Mouse (Mus musculus): Measurements from ENCODE around the gene Gm45337. TPM values are rescaled to one million over a fixed set of nuclear protein-coding genes. Genes with fewer than 3 reads are reported as not detected.
A peak's percentile ranks its signal among the peaks of the same experiment; 100 is the strongest.
"Not testable (repeated sequence)": the region's sequence is repeated elsewhere in the genome, so short reads cannot be mapped to it uniquely, and the experiment has no call there.

Gm45337 gene
- polyA plus RNA-seq (2016; fragmentation: Nextera tagmentation; extraction: Ambion mirVana) = not detected in 2 replicates

DNA sequence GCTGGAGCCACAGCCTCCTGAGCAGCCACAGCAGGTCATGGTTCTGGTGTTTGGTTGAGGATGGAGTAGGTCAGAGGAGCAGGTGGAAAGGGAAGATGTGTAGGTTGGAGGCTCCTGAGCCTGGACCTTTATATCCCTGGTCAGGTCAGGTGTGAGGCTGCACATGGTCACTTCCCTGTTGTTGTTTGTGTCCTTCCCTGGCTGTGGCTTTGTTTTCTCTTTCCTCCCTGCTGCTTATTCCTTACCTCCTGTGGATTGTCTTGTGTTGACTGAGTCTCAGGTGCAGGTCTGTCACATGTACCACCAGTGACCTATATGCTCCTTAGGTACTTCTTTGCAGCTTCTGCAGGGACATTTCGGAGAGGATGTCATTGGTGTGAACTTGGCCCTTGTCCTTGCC is at the start of gene Gm45337:
Gene Gm45337, minus strand, starts transcription at position 101 of the 400 bp plus-strand sequence.
- WGBS = 78% methylated on average over 1 of the region's 1 CpGs
- no peak for DNase-seq (ENCODE audit: low spot score)
- H3K27ac ChIP-seq = no peak within 1 kb of the TSS

GRCm38 (mm10) chr7:142190289-142190688 is 45.9 kb upstream of the Gm45337 start, which contains the start of gene Gm10153:
Gene Gm10153, minus strand, starts transcription at chr7:142190389.
- Histone ChIP-seq H3K4me3 (no peak within 1 kb of the TSS), H3K27ac (no peak within 1 kb of the TSS), H3K9me3 (no peaks in the 10 kb centered on the region), H3K4me1 (replicated peaks) (no peaks in the 10 kb centered on the region), H3K27me3 (ENCODE audit: insufficient read depth, poor library complexity, severe bottlenecking) (no peaks in the 10 kb centered on the region), H3K36me3 (no peaks in the 10 kb centered on the region)
- no peak for DNase-seq (ENCODE audit: low spot score)
- 53% methylated on average over 2 of the region's 2 CpGs for WGBS

More for the DNA sequence above, at the start of gene Gm45337:
- Histone ChIP-seq H3K4me1 (replicated peaks) (no peaks in the 10 kb centered on the region), H3K27me3 (ENCODE audit: insufficient read depth, poor library complexity, severe bottlenecking) (no peaks in the 10 kb centered on the region; the same call in 1 of the 2 replicates), H3K4me3 (no peak within 1 kb of the TSS), H3K9me3 (no peaks in the 10 kb centered on the region), H3K36me3 (no peaks in the 10 kb centered on the region)

- Histone ChIP-seq H3K27me3 (ENCODE audit: insufficient read depth, poor library complexity, severe bottlenecking) (no peaks in the 10 kb centered on the region), H3K4me1 (replicated peaks) (no peaks in the 10 kb centered on the region), H3K4me3 (no peak overlapping the region), H3K9me3 (no peaks in the 10 kb centered on the region; the same call in 1 of the 2 replicates), H3K27ac (no peak overlapping the region), H3K36me3 (no peaks in the 10 kb centered on the region)
- 83% methylated on average over 2 of the region's 2 CpGs for WGBS
- DNase-seq (ENCODE audit: low spot score) = no peak
These were observed 43.7 kb upstream of the Gm45337 start for GRCm38 (mm10) chr7:142188156-142188555.

GRCm38 (mm10) chr7:142181021-142181420 is 36.6 kb upstream of the Gm45337 start:
- Histone ChIP-seq H3K9me3 (no peaks in the 10 kb centered on the region; the same call in 1 of the 2 replicates), H3K4me1 (replicated peaks) (no peaks in the 10 kb centered on the region), H3K4me3 (no peak overlapping the region), H3K36me3 (no peaks in the 10 kb centered on the region), H3K27me3 (ENCODE audit: insufficient read depth, poor library complexity, severe bottlenecking) (no peaks in the 10 kb centered on the region), H3K27ac (no peak overlapping the region)
- WGBS = 62% methylated on average over 1 of the region's 1 CpGs
- DNase-seq (ENCODE audit: low spot score) = no peak

DNA sequence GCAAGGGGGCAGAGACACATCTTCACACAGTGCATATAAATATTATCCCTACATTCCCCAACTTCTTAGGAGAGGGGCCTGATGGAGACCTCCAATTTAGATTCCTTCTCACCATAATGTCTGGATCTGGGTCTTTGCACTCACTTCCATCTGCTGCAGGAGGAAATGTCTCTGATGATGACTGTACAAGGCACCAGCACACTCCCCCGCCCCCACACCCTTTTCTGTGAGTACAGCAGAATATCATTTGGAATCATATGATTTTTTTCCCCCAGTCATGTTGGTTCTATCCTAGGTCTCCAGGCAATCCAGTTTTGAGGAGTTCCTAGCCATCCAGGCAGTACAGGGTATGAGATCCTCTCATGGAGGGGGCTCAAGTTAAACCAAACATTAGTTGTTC is 34.3 kb upstream of the Gm45337 start:
- Histone ChIP-seq H3K36me3 (no peaks in the 10 kb centered on the region), H3K27ac (no peak overlapping the region), H3K4me3 (no peak overlapping the region), H3K27me3 (ENCODE audit: insufficient read depth, poor library complexity, severe bottlenecking) (no peaks in the 10 kb centered on the region), H3K9me3 (no peaks in the 10 kb centered on the region), H3K4me1 (replicated peaks) (no peaks in the 10 kb centered on the region)
- 89% methylated on average over 1 of the region's 1 CpGs for WGBS
- no peak for DNase-seq (ENCODE audit: low spot score)

GRCm38 (mm10) chr7:142175905-142176304 is 31.5 kb upstream of the Gm45337 start, which contains the start of gene Krtap5-2:
Gene Krtap5-2, minus strand, starts transcription at chr7:142176005.
- not testable (repeated sequence) for H3K9me3 ChIP-seq; H3K36me3 ChIP-seq; H3K4me1 ChIP-seq (replicated peaks); H3K27me3 ChIP-seq (ENCODE audit: insufficient read depth, poor library complexity, severe bottlenecking); H3K4me3 ChIP-seq; DNase-seq (ENCODE audit: low spot score); H3K27ac ChIP-seq

GRCm38 (mm10) chr7:142169836-142170235 is 25.4 kb upstream of the Gm45337 start:
- Histone ChIP-seq H3K9me3 (no peaks in the 10 kb centered on the region), H3K4me3 (no peak overlapping the region), H3K27ac (no peak overlapping the region), H3K36me3 (no peaks in the 10 kb centered on the region), H3K27me3 (ENCODE audit: insufficient read depth, poor library complexity, severe bottlenecking) (no peaks in the 10 kb centered on the region), H3K4me1 (replicated peaks) (no peaks in the 10 kb centered on the region)
- no peak for DNase-seq (ENCODE audit: low spot score)
- 46% methylated on average over 3 of the region's 3 CpGs for WGBS

- H3K36me3 ChIP-seq; H3K9me3 ChIP-seq; H3K27ac ChIP-seq; H3K4me3 ChIP-seq; H3K4me1 ChIP-seq (replicated peaks); H3K27me3 ChIP-seq (ENCODE audit: insufficient read depth, poor library complexity, severe bottlenecking); DNase-seq (ENCODE audit: low spot score): not testable (repeated sequence)
These were observed 21.2 kb upstream of the Gm45337 start, which contains the start of gene Gm4553 for GRCm38 (mm10) chr7:142165639-142166038. Gene Gm4553, minus strand, starts transcription at chr7:142165739.

- no peaks in the 10 kb centered on the region for H3K9me3 ChIP-seq
- H3K4me3 ChIP-seq = no peak overlapping the region
- no peak for DNase-seq (ENCODE audit: low spot score)
- no peaks in the 10 kb centered on the region for H3K36me3 ChIP-seq
- 90% methylated on average over 3 of the region's 3 CpGs for whole genome bisulfite sequencing
- H3K27me3 ChIP-seq (ENCODE audit: insufficient read depth, poor library complexity, severe bottlenecking) = no peaks in the 10 kb centered on the region
- no peak overlapping the region for H3K27ac ChIP-seq
- H3K4me1 ChIP-seq (replicated peaks) = no peaks in the 10 kb centered on the region
These were observed 15.0 kb upstream of the Gm45337 start for GRCm38 (mm10) chr7:142159366-142159765.

DNA sequence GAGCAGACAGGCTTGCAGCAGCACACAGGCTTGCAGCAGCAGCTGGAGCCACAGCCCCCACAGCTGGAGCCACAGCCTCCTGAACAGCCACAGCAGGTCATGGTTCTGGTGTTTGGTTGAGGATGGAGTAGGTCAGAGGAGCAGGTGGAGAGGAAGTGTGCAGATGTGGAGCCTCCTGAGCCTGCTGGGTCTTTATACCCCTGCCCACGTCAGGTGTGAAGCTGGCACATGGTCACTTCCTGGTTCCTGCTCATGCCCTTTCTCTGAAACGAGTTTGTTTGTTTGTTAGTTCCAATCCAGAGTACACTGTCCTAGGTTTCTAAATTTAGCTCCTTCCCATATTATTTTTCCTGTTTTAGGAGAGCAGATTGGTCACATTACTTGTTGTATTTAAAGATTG is 12.6 kb upstream of the Gm45337 start, which contains the start of gene Gm29735:
Gene Gm29735, minus strand, starts transcription at position 101 of the 400 bp plus-strand sequence.
- DNase-seq (ENCODE audit: low spot score); H3K9me3 ChIP-seq; H3K27me3 ChIP-seq (ENCODE audit: insufficient read depth, poor library complexity, severe bottlenecking); H3K27ac ChIP-seq; H3K36me3 ChIP-seq; H3K4me3 ChIP-seq; H3K4me1 ChIP-seq (replicated peaks): not testable (repeated sequence)
- 49% methylated on average over 2 of the region's 2 CpGs for WGBS

DNA sequence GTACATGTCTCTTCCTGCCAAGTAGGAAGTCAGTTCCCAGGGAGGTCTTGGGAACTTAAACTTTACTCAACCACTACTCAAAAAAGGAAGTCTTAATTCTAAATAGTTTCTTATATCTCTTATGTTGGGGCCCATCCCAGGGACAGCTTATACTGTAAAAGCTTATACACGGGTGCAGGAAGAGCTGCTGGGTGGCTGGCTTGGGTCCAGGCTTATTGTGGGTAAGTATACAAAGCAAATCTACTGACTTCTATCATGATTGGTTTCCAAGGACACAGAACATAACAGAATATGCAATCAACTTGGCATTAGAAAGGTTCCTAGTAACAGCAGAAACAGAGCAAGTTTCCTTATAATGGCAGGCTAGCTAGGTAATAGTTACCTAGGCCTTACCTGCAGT is 10.9 kb upstream of the Gm45337 start:
- Histone ChIP-seq H3K27ac (no peak overlapping the region), H3K4me3 (no peak overlapping the region), H3K4me1 (replicated peaks) (no peaks in the 10 kb centered on the region), H3K27me3 (ENCODE audit: insufficient read depth, poor library complexity, severe bottlenecking) (no peaks in the 10 kb centered on the region), H3K9me3 (no peaks in the 10 kb centered on the region), H3K36me3 (no peaks in the 10 kb centered on the region)
- WGBS = 85% methylated on average over 1 of the region's 1 CpGs
- no peak for DNase-seq (ENCODE audit: low spot score)

DNA sequence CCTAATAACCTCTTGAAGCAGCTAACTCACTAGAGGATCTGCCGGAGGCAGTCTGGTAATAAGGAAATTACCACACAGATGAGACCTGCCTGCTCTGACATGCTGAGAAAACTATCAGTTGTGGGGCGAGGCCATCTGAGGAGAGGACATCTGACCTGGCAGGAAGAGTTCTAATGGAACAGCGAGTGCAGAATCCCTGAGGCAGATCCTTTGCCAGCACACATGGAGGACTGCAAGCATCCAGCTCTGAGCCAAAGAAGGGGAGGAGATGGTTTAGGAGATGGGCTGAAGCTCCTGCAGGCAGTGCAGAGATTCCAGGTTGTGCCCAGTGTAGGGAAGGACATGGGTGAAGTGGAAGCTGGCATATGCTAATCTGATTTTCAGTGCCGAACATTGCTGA is 7.8 kb upstream of the Gm45337 start:
- Histone ChIP-seq H3K4me1 (replicated peaks) (no peaks in the 10 kb centered on the region), H3K9me3 (no peaks in the 10 kb centered on the region), H3K4me3 (no peak overlapping the region), H3K27me3 (ENCODE audit: insufficient read depth, poor library complexity, severe bottlenecking) (no peaks in the 10 kb centered on the region), H3K36me3 (no peaks in the 10 kb centered on the region), H3K27ac (no peak overlapping the region)
- 87% methylated on average over 4 of the region's 4 CpGs for WGBS
- no peak for DNase-seq (ENCODE audit: low spot score)

DNA sequence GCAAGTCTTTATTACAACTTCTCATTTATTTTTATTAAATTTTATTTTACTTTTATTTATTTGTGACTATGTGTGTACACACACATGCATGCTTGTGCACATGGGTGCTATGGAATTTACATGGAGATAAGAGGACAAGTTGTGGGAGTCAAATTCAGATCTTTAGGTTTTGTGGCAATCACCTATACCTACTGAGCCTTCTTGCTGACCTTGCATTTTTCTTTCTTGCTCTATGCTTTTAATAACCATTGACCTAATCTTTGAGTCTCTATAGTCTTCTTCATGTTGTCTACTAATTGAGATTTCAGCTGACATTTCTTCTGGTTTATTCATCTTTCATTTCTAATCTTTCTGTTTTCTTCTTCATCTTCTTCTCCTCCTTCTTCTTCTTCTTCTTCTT is 4.2 kb upstream of the Gm45337 start:
- no peaks in the 10 kb centered on the region for H3K9me3 ChIP-seq
- no peaks in the 10 kb centered on the region for H3K4me1 ChIP-seq (replicated peaks)
- no peak overlapping the region for H3K4me3 ChIP-seq
- H3K36me3 ChIP-seq = no peaks in the 10 kb centered on the region
- DNase-seq (ENCODE audit: low spot score) = no peak
- no peak overlapping the region for H3K27ac ChIP-seq
- H3K27me3 ChIP-seq (ENCODE audit: insufficient read depth, poor library complexity, severe bottlenecking) = no peaks in the 10 kb centered on the region; the same call in 1 of the 2 replicates

DNA sequence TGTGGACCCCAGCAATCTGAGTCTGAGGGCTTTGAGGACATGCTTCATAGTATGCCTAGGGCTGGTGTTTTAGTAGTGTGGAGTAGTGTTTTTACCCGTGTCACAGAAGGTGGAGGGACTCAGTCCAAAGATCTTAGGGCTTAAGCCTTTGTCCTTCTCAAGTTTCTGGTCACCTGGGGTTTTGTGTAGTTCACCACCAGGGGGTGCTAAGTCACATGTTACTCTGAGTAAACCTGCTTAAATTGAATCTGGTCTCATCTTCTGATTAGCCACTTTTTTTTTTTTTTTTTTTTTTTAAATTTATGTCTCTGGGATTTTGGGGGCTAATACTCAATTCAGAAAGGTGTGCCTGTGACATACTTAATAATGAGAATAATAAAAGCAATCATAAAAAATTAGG is 1.6 kb upstream of the Gm45337 start:
- H3K9me3 ChIP-seq = no peaks in the 10 kb centered on the region
- H3K27me3 ChIP-seq (ENCODE audit: insufficient read depth, poor library complexity, severe bottlenecking) = no peaks in the 10 kb centered on the region; the same call in 1 of the 2 replicates
- WGBS = 6% methylated on average over 1 of the region's 1 CpGs
- DNase-seq (ENCODE audit: low spot score) = peak; percentile 40
- no peak overlapping the region for H3K27ac ChIP-seq
- H3K4me3 ChIP-seq = no peak overlapping the region
- no peaks in the 10 kb centered on the region for H3K4me1 ChIP-seq (replicated peaks)
- H3K36me3 ChIP-seq = no peaks in the 10 kb centered on the region
